Mouse (Mus musculus): ENCODE data around the gene Sh3pxd2a. TPM values are rescaled to one million over a fixed set of nuclear protein-coding genes. Genes with fewer than 3 reads are reported as not detected.

Gene Sh3pxd2a
- polyA plus RNA-seq, 1 experiment from 2014 or later: 1.8 TPM

DNA sequence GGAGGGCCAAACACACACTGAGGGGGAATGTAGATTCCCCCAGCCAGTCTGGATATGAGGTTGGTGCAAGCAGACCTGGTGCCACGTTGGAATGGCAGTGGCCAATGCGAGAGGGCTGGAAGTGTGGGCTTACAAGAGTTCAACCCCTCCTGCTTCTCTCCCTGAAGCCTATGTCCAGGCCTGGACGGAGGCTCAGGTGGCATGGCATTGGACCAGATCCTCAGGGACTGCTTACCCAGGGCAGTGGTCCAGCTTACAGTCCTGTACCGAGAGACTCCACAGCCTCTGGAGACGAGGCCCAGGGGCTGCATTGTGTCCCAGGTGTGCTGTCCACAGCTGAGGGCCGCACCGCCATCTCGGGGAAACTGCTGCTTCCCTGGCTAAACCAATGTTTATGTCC is 218.7 kb downstream of the Sh3pxd2a start:
- peaks cover 33% of the 10 kb centered on the region for H3K4me1 ChIP-seq
- no peak overlapping the region for H3K27ac ChIP-seq
- 82% methylated on average over 8 of the region's 8 CpGs for WGBS
- H3K36me3 ChIP-seq (replicated peaks): no peaks in the 10 kb centered on the region
- H3K27me3 ChIP-seq (ENCODE audit: poor library complexity, severe bottlenecking): peaks cover 22% of the 10 kb centered on the region
- no peaks in the 10 kb centered on the region for H3K9me3 ChIP-seq
- H3K4me3 ChIP-seq: no peak overlapping the region
- DNase-seq (ENCODE audit: extremely low spot score, low spot score): no peak

DNA sequence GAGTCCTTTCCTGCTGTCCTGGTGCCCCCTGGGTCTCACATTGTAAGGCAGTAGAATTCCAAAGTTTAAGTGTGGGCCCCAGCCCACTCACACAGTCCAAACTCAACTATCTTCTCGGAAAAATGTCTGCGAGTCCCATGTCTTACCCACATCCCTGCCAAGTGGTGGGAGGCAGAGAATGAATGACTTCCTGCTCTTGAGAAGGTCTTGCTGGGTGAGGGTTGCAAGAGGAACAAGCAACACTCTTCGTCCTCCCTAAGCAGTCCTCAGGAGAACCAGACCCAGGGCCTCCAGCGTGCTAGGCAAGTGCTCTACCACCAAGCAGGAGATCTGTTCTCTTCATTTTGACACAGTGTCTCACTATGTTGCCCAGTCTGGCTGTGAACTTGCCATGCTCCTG is 222.0 kb downstream of the Sh3pxd2a start:
- Histone ChIP-seq H3K4me1 (peaks cover 28% of the 10 kb centered on the region), H3K36me3 (replicated peaks) (no peaks in the 10 kb centered on the region), H3K27ac (no peak overlapping the region), H3K9me3 (no peaks in the 10 kb centered on the region), H3K27me3 (ENCODE audit: poor library complexity, severe bottlenecking) (peaks cover 5% of the 10 kb centered on the region; the same call in 1 of the 2 replicates), H3K4me3 (no peak overlapping the region)
- 89% methylated on average over 4 of the region's 4 CpGs for WGBS
- no peak for DNase-seq (ENCODE audit: extremely low spot score, low spot score)

DNA sequence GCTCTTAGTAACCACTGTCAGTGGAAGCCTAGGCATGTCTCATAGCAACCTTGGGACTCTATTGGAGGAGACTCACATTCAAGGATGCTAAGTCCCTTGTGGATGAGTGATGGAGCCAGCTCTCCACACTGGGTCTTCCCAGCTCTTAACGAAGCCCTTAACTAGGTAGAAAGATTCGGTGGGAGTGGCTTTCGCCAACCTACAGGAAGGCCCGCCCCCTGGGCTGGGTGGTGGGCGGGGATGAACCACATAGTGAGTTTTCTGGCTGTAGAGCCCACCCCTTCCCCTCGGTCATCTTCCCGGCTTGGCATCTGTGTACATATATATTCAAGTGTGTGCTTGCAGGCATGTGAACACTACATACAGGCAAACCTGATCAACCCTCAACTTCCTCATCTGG is 223.2 kb downstream of the Sh3pxd2a start:
- Histone ChIP-seq H3K27me3 (ENCODE audit: poor library complexity, severe bottlenecking) (peaks cover 5% of the 10 kb centered on the region; the same call in 1 of the 2 replicates), H3K27ac (no peak overlapping the region), H3K9me3 (no peaks in the 10 kb centered on the region), H3K4me3 (peak overlapping the region; percentile 50), H3K36me3 (replicated peaks) (no peaks in the 10 kb centered on the region), H3K4me1 (peaks cover 28% of the 10 kb centered on the region)
- 75% methylated on average over 7 of the region's 7 CpGs for WGBS
- no peak for DNase-seq (ENCODE audit: extremely low spot score, low spot score)

DNA sequence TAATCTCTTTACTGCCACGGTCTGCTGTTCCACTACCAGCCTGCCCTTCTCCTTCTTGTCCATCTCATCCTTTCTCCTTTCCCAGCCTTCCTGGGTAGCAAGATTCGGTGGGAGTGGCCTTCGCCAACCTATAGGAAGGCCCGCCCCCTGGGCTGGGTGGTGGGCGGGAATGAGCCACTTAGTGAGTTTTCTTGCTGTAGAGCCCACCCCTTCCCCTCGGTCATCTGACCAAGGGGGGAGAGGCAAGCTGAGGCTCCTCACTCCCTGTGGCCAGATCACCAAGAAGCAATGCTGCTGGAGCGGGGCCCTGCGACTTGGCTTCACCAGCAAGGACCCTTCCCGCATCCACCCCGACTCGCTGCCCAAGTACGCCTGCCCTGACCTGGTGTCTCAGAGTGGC is 224.1 kb downstream of the Sh3pxd2a start:
- peaks cover 5% of the 10 kb centered on the region; the same call in 1 of the 2 replicates for H3K27me3 ChIP-seq (ENCODE audit: poor library complexity, severe bottlenecking)
- H3K36me3 ChIP-seq (replicated peaks): no peaks in the 10 kb centered on the region
- WGBS: 28% methylated on average over 12 of the region's 12 CpGs
- peak overlapping the region; percentile 74; the same call in 1 of the 2 replicates for H3K27ac ChIP-seq
- no peaks in the 10 kb centered on the region for H3K9me3 ChIP-seq
- peak overlapping the region; percentile 50 for H3K4me3 ChIP-seq
- H3K4me1 ChIP-seq: peaks cover 28% of the 10 kb centered on the region
- peak; percentile 59 for DNase-seq (ENCODE audit: extremely low spot score, low spot score)

DNA sequence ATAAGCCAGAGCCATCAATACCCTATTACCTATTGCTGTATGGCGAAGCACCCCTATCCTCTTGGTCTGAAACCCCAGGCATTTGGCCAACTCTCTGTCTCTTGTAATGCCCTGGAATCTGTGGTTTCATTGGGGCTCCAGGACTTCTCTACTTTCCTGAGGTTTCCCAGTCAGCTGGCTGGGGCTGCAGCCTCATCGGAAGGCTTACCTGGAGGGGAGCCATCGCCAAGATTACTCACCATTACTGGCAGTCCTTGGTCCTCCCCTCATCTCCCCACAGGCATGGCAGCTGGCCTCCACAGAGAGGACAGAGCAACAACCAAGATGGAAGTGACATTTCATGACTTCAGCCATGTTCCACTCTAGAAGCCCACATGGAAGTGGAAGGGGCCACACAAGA is 231.1 kb downstream of the Sh3pxd2a start:
- Histone ChIP-seq H3K27me3 (ENCODE audit: poor library complexity, severe bottlenecking) (peaks cover 10% of the 10 kb centered on the region; the same call in 1 of the 2 replicates), H3K9me3 (no peaks in the 10 kb centered on the region), H3K36me3 (replicated peaks) (no peaks in the 10 kb centered on the region), H3K4me1 (peaks cover 12% of the 10 kb centered on the region), H3K4me3 (no peak overlapping the region), H3K27ac (no peak overlapping the region)
- DNase-seq (ENCODE audit: extremely low spot score, low spot score): no peak
- 93% methylated on average over 3 of the region's 3 CpGs for WGBS

DNA sequence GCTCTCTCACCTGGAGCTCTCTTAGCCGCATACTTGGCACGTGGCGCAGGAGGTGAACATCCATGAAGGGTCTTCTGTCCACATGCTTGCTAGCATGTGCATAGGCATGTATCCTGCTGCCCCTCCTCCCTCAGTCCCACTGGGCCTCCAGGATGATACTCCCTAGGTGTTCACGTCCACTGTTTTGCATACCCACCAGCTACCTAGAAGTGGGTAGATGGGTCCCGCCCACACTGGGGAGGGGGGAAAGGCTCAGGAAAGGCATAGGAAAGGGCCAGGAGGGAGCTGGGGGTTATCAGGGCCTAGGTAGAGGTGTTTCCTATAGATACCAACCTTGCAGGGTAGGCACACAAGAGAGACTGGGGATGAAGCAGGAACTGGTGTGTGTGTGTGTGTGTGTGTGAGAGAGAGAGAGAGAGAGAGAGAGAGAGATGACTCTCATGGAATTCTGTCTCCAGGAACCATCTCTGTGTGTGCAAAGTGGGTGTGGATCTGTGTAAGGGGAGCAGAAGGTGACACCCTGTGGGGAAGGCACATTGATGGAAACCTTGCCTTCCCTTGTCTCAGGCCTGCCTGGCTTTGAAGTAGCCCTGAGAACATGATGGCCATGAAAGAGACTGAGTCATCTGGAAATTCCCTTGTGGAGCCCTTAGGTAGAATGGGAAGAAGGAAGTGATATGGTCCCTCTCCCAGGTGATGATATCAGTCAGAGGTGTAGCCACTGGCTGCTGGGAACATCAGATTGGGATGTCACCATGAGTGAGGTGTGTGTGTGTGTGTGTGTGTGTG is 231.9 kb downstream of the Sh3pxd2a start:
- DNase-seq (ENCODE audit: extremely low spot score, low spot score): no peak
- Histone ChIP-seq H3K27me3 (ENCODE audit: poor library complexity, severe bottlenecking) (peaks cover 10% of the 10 kb centered on the region; the same call in 1 of the 2 replicates), H3K27ac (no peak overlapping the region), H3K4me1 (peaks cover 12% of the 10 kb centered on the region), H3K36me3 (replicated peaks) (no peaks in the 10 kb centered on the region), H3K9me3 (no peaks in the 10 kb centered on the region), H3K4me3 (no peak overlapping the region)
- 90% methylated on average over 5 of the region's 5 CpGs for WGBS

DNA sequence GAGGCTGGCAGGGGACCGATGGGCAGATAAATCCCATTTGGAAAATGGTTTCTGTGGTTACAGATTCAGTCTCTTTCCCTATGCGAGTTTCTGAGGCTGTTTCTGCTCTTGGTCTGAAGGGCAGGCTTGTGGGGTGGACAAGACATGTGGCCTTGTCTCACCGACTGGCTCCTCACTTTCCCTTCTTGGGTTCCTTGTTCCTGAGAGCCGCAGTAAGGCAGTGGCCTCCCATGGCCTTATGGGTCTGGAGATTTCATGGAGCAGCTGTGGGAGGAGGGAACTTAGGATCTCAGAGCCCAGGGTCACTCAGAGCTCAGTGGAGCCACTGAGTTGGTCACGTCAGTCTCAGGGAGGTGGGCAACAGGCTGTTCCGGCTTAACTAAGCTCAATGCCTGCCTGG is 232.8 kb downstream of the Sh3pxd2a start:
- no peaks in the 10 kb centered on the region for H3K9me3 ChIP-seq
- no peaks in the 10 kb centered on the region for H3K36me3 ChIP-seq (replicated peaks)
- 92% methylated on average over 6 of the region's 6 CpGs for WGBS
- peaks cover 12% of the 10 kb centered on the region for H3K4me1 ChIP-seq
- H3K4me3 ChIP-seq: no peak overlapping the region
- no peak for DNase-seq (ENCODE audit: extremely low spot score, low spot score)
- no peak overlapping the region for H3K27ac ChIP-seq
- H3K27me3 ChIP-seq (ENCODE audit: poor library complexity, severe bottlenecking): peaks cover 10% of the 10 kb centered on the region; the same call in 1 of the 2 replicates

DNA sequence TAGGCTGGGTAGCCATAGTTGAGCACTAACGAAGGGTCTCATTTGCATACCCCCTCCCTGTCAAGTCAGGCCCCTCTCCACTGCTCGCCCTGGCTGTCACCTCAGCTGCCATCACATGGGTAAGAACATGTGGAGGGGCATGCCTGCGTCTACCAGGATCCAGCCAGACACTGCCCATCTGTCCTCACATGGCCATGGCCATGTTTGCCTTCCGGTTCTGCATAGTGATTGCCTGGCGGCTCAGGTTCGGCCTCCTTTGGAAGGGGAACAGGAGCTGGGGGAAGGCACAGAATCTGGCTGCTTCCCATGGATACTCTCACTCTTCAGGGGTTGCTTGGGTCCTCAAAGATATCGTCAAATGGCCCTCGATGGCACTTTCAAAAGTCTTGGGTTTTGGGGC is 233.5 kb downstream of the Sh3pxd2a start:
- no peak for DNase-seq (ENCODE audit: extremely low spot score, low spot score)
- H3K4me3 ChIP-seq: no peak overlapping the region
- 90% methylated on average over 8 of the region's 8 CpGs for WGBS
- H3K36me3 ChIP-seq (replicated peaks): no peaks in the 10 kb centered on the region
- H3K27me3 ChIP-seq (ENCODE audit: poor library complexity, severe bottlenecking): peaks cover 10% of the 10 kb centered on the region; the same call in 1 of the 2 replicates
- H3K9me3 ChIP-seq: no peaks in the 10 kb centered on the region
- H3K27ac ChIP-seq: no peak overlapping the region
- peaks cover 12% of the 10 kb centered on the region for H3K4me1 ChIP-seq

DNA sequence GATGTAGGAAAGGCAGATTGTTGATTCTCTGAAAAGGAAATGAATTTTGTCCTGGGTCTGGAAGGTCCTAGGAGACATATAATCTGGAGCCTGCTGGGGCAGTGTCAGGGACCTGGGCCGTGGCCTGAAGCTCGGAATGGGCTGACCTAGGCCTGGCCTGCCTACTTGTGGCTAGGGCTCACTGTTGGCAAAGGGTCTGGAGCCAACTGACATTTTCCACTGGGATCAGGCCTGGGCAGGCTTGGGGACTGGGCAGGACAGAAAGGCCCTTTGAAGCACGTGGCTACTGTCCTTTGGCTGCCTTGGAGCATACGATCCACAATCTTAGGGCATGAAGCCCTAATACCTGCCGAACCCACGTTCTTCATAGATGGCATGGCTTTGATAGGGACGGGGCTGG is 234.1 kb downstream of the Sh3pxd2a start:
- WGBS: 91% methylated on average over 7 of the region's 7 CpGs
- Histone ChIP-seq H3K9me3 (no peaks in the 10 kb centered on the region), H3K27me3 (ENCODE audit: poor library complexity, severe bottlenecking) (peaks cover 10% of the 10 kb centered on the region; the same call in 1 of the 2 replicates), H3K4me1 (peaks cover 12% of the 10 kb centered on the region), H3K27ac (no peak overlapping the region), H3K36me3 (replicated peaks) (no peaks in the 10 kb centered on the region), H3K4me3 (no peak overlapping the region)
- DNase-seq (ENCODE audit: extremely low spot score, low spot score): no peak

DNA sequence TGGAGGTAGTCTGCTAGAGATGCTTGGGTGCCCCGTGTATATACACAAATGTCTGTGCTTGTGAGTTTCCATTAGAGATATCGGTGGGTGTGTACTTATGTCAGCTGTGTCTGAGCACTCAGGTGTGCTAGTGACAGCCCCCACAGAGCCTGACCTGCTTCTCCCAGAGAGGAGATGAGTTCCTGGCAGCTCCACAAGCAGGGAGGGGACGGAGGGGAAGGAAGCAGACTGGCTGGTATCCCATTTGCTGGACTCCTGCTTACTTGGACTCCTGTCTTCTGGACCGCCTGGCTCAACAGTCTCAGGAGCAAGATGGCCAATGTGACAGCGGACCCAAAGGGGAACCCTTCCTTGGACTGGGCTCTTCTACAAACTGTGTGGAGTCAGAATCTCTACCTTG is 234.7 kb downstream of the Sh3pxd2a start:
- Histone ChIP-seq H3K36me3 (replicated peaks) (no peaks in the 10 kb centered on the region), H3K27ac (no peak overlapping the region), H3K4me1 (peaks cover 12% of the 10 kb centered on the region), H3K27me3 (ENCODE audit: poor library complexity, severe bottlenecking) (peaks cover 10% of the 10 kb centered on the region; the same call in 1 of the 2 replicates), H3K4me3 (no peak overlapping the region), H3K9me3 (no peaks in the 10 kb centered on the region)
- 87% methylated on average over 5 of the region's 5 CpGs for WGBS
- DNase-seq (ENCODE audit: extremely low spot score, low spot score): no peak

DNA sequence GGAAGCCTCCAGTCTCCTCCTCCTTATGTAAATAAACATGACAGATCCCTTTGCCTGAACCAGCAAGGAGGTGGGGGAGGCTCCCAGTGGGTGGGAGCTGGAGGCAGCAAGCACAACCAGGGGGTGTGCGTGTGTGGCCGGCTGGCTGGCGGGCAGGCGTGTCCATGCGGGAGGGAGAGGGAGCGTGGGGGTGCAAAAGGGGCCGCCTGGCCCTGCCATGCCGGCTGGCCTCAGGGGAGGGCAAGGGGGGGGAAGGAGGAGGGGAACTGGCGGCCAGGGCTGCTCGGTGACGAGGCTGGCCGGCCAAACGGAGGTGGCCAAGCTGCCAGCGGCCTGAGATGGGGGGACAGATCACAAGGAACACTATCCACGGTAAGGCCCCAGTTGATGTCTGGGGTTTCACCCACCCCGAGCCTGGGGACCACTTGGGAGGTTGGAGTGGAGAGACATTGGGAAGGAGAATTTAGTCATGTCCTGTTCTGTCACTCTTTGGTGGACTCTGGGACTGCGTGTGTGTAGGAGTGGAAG is 235.4 kb downstream of the Sh3pxd2a start:
- Histone ChIP-seq H3K4me3 (peak overlapping the region; percentile 32), H3K27me3 (ENCODE audit: poor library complexity, severe bottlenecking) (peaks cover 10% of the 10 kb centered on the region; the same call in 1 of the 2 replicates), H3K4me1 (peaks cover 12% of the 10 kb centered on the region), H3K27ac (peak overlapping the region; percentile 64), H3K36me3 (replicated peaks) (no peaks in the 10 kb centered on the region), H3K9me3 (no peaks in the 10 kb centered on the region)
- 7% methylated on average over 17 of the region's 17 CpGs for WGBS
- peak; percentile 25 for DNase-seq (ENCODE audit: extremely low spot score, low spot score)

DNA sequence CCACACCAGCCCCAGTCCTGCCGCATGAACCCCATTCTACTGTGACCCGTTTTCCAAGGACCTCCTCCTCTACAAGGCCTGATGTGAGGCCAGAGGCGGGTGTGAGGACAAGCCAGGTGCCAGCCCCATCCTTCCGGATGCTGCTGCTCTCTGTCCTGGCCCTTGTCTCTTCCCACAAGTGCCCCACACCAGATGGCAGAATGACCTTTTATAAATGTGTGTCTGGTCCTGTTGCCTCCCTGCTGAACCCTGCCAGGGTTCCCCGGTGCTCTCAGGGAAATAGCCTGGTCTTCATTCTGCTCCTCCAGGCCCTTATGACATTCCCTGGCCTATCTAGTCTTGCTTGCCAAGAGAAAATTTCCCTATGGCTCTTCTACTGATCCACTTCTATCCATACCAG is 238.4 kb downstream of the Sh3pxd2a start:
- peaks cover 10% of the 10 kb centered on the region; the same call in 1 of the 2 replicates for H3K27me3 ChIP-seq (ENCODE audit: poor library complexity, severe bottlenecking)
- no peak for DNase-seq (ENCODE audit: extremely low spot score, low spot score)
- H3K4me1 ChIP-seq: peaks cover 16% of the 10 kb centered on the region
- no peaks in the 10 kb centered on the region for H3K36me3 ChIP-seq (replicated peaks)
- WGBS: 85% methylated on average over 5 of the region's 5 CpGs
- no peaks in the 10 kb centered on the region for H3K9me3 ChIP-seq
- no peak overlapping the region for H3K27ac ChIP-seq
- H3K4me3 ChIP-seq: no peak overlapping the region

DNA sequence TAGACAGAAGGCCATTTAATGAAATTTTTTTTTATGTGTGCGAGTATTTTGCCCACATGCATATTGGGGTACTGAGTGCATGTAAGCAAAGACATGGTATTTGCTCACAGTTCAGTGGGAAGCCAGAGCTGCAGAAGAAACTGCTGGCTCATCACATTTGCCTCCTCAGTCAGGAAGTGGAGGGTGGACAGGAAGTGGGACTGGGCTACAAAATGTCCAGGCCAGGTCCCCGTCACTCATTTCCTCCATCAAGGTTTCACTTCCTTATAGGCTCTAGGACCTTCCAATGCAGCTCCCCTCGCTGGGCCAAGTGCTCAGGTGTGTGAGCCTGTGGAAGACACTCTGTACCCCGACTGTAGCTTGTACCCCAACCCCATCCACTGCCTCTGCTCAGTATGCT is 239.5 kb downstream of the Sh3pxd2a start:
- DNase-seq (ENCODE audit: extremely low spot score, low spot score): no peak
- Histone ChIP-seq H3K27me3 (ENCODE audit: poor library complexity, severe bottlenecking) (peaks cover 6% of the 10 kb centered on the region; the same call in 1 of the 2 replicates), H3K36me3 (replicated peaks) (no peaks in the 10 kb centered on the region), H3K9me3 (no peaks in the 10 kb centered on the region), H3K4me1 (peaks cover 16% of the 10 kb centered on the region), H3K27ac (no peak overlapping the region), H3K4me3 (no peak overlapping the region)
- WGBS: 86% methylated on average over 4 of the region's 4 CpGs

All from forebrain, embryonic 10.5 days (tissue).